Mouse (Mus musculus) embryonic facial prominence, embryonic 13.5 days (tissue): ENCODE measurements around the gene Clic1. TPM values are rescaled to one million over a fixed set of nuclear protein-coding genes. Genes with fewer than 3 reads are reported as not detected.

Source experiments
- ATAC-seq: fragments of 200-750 bp; cut with Nextera tagmentation; 2 replicates; pipeline ENCODE4 v1.8.0; 2017; ENCODE audit warnings: low read depth; ENCODE audit not compliant: insufficient number of reproducible peaks, insufficient read depth, low FRiP score, low TSS enrichment
- H3K27ac ChIP-seq: fragments of 300-500 bp; sonication (generic); 2 replicates; pipeline ENCODE4 v1.5.1; 2015; ENCODE audit warnings: moderate library complexity, mild to moderate bottlenecking, inconsistent platforms
- H3K27me3 ChIP-seq: fragments of 300-500 bp; sonication (generic); 2 replicates; pipeline ENCODE4 v1.6.1; 2015; ENCODE audit warnings: mild to moderate bottlenecking, inconsistent platforms
- H3K36me3 ChIP-seq: fragments of 300-500 bp; sonication (generic); 2 replicates; pipeline ENCODE4 v1.6.1; 2015; ENCODE audit warnings: mild to moderate bottlenecking, inconsistent platforms
- H3K4me1 ChIP-seq: fragments of 300-500 bp; sonication (generic); 2 replicates; pipeline ENCODE4 v1.6.1; 2015; ENCODE audit warnings: inconsistent platforms
- H3K4me2 ChIP-seq: fragments of 300-500 bp; sonication (generic); 2 replicates; pipeline ENCODE4 v1.6.1; 2015; ENCODE audit warnings: moderate library complexity, mild to moderate bottlenecking, inconsistent platforms
- H3K4me3 ChIP-seq: fragments of 300-500 bp; sonication (generic); 2 replicates; pipeline ENCODE4 v1.5.1; 2015; ENCODE audit warnings: mild to moderate bottlenecking, inconsistent platforms
- H3K9ac ChIP-seq: fragments of 300-500 bp; sonication (generic); 2 replicates; pipeline ENCODE4 v1.6.1; 2015; ENCODE audit warnings: mild to moderate bottlenecking, inconsistent platforms
- H3K9me3 ChIP-seq: fragments of 300-500 bp; sonication (generic); 2 replicates; pipeline ENCODE4 v1.6.1; 2016; ENCODE audit warnings: inconsistent platforms
- WGBS: fragments of 180-500 bp; shearing (Covaris S2); methylation state at CpG from one replicate; pipeline ENCODE4 v1.1.7; 2015; ENCODE audit warnings: mixed read lengths; 5-methylcytosine and 5-hydroxymethylcytosine counted together
- polyA plus RNA-seq: library from polyadenylated mRNA; unstranded; fragments of >200 nt; fragmentation: Nextera tagmentation; extraction: Ambion mirVana; gene quantifications from 2 replicates; pipeline ENCODE4 v1.2.1, GENCODE M21; 2015

Clic1 gene
- polyA plus RNA-seq, 1 experiment from 2014 or later, result 243 TPM

DNA sequence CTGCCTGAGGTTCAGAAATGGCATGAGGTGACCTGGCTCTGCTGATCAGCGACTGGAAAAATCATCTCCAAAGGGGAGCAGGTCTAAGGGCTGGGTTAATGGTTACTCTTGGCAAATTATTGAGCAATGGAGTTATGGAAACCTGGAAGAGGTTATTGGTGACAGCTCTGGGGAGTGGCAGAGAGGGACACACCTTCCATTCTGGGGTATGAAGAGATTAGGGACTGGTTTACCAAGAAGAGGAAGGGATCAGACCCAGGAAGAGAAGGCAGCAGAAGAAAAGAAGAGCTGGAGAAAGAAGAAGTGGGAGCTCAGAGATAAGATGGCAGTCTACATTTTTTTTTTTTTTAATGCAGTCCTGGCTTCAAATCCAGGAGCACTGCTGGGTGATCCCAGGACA is 2.1 kb upstream of the Clic1 start:
- peak overlapping the region; percentile 99 for H3K27ac ChIP-seq
- H3K4me1 ChIP-seq, result peaks cover 56% of the 10 kb centered on the region
- no peak overlapping the region for H3K4me3 ChIP-seq
- no peak for ATAC-seq
- H3K27me3 ChIP-seq, result no peaks in the 10 kb centered on the region
- H3K9me3 ChIP-seq, result no peaks in the 10 kb centered on the region
- H3K36me3 ChIP-seq, result peaks cover 5% of the 10 kb centered on the region
- no peak overlapping the region for H3K4me2 ChIP-seq
- WGBS, result 62% methylated on average over 1 of the region's 1 CpGs
- no peak overlapping the region for H3K9ac ChIP-seq

DNA sequence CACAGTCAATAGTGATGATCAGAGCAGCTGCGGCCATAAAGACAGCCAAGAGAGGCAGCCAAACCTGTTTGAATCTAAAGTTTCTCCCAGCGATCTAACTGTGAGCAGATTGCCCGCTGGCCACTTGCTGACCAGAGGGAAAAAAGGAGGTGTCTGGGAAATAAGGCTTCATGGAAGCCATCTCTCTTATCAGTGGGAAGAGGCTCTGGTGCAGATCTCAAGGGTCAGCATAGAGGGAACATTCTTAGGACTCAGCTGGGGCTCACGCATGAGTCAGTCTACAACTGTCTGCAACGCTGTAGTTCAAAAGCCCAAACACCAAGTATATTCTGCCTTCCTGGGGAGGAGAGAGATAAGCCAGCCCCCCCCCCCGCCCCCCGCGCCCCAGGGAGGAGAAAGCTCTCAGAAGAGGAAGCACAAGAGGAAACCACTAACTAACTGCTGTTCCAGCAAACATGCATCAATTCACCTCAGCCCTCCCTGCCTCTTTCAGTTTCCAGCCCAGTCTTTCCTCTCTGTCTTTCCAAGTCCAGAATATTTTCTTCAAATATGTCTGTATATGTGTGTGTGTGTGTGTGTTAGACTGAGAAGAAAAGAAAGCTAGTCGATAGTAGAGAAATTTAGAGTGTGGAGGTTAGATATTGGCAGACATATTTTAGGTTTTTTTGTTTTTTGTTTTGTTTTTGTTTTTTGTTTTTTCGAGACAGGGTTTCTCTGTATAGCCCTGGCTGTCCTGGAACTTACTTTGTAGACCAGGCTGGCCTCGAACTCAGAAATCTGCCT is 1.4 kb upstream of the Clic1 start:
- Histone ChIP-seq H3K27ac (peak overlapping the region; percentile 99), H3K9me3 (no peaks in the 10 kb centered on the region), H3K4me3 (no peak overlapping the region; the same call in 1 of the 2 replicates), H3K9ac (no peak overlapping the region), H3K36me3 (peaks cover 12% of the 10 kb centered on the region), H3K27me3 (no peaks in the 10 kb centered on the region), H3K4me2 (peak overlapping the region; percentile 22), H3K4me1 (peaks cover 59% of the 10 kb centered on the region)
- WGBS, result 40% methylated on average over 11 of the region's 11 CpGs
- no peak for ATAC-seq

DNA sequence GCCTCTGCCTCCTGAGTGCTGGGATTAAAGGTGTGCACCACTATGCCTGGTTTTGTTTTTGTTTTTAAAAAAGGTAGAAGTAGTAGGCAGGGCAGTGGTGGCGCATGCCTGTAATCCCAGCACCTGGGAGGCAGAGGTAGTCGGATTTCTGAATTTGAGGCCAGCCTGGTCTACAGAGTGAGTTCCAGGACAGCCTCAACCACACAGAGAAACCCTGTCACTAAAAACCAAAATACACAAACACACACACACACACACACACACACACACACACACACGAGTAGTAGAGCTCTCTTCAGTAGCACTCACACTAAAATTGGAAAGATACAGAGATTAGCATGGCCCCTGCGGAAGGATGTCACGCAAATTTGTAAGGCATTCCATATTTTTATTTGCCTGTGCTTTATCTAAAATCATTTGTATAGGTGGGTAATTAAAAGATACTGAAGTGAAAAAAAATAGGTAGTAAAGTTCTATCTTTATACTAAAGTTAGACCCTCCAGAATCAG is 780 bp upstream of the Clic1 start:
- Histone ChIP-seq H3K4me3 (no peak overlapping the region), H3K27ac (peak overlapping the region; percentile 99), H3K36me3 (peaks cover 18% of the 10 kb centered on the region), H3K27me3 (no peaks in the 10 kb centered on the region), H3K4me2 (peak overlapping the region; percentile 92), H3K9me3 (no peaks in the 10 kb centered on the region), H3K4me1 (peaks cover 59% of the 10 kb centered on the region), H3K9ac (peak overlapping the region; percentile 89; the same call in 1 of the 2 replicates)
- ATAC-seq, result no peak
- WGBS, result 70% methylated on average over 5 of the region's 5 CpGs

DNA sequence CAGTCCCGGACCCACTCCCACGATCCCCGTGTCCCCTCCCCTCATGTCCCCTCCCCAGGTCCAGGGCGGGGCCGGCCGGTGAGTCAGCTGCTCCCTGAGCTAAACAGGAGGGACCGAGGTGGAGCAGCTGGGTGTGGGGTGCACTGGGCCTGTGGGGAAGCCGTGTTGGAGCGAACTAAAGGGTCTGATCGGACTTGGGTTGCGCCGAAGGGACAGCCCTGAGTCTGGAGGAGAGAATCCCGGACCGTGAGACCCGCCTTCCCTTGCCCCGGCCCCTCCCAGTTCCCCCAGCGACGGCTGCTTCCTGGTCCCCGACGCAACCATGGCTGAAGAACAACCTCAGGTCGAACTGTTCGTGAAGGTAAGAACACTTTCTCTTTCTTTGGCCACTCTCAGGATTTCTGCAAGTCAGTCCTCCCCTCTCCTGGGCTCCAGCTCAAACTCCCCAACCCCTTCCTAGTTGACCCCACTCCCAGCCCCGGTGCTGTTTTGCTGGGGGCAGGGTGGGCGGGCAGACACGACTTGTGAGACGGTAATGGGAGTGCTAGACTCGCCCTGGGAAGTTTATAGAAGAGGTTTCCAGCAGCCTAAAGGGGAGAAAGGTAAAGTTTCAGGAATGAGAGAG is 472 bp downstream of the Clic1 start:
- Histone ChIP-seq H3K9ac (peak overlapping the region; percentile 89), H3K4me2 (peak overlapping the region; percentile 92), H3K4me3 (peak overlapping the region; percentile 67), H3K36me3 (peaks cover 29% of the 10 kb centered on the region), H3K27ac (peak overlapping the region; percentile 99), H3K4me1 (peaks cover 57% of the 10 kb centered on the region), H3K27me3 (no peaks in the 10 kb centered on the region), H3K9me3 (no peaks in the 10 kb centered on the region)
- ATAC-seq, result no peak
- 0% methylated on average over 27 of the region's 27 CpGs for WGBS

DNA sequence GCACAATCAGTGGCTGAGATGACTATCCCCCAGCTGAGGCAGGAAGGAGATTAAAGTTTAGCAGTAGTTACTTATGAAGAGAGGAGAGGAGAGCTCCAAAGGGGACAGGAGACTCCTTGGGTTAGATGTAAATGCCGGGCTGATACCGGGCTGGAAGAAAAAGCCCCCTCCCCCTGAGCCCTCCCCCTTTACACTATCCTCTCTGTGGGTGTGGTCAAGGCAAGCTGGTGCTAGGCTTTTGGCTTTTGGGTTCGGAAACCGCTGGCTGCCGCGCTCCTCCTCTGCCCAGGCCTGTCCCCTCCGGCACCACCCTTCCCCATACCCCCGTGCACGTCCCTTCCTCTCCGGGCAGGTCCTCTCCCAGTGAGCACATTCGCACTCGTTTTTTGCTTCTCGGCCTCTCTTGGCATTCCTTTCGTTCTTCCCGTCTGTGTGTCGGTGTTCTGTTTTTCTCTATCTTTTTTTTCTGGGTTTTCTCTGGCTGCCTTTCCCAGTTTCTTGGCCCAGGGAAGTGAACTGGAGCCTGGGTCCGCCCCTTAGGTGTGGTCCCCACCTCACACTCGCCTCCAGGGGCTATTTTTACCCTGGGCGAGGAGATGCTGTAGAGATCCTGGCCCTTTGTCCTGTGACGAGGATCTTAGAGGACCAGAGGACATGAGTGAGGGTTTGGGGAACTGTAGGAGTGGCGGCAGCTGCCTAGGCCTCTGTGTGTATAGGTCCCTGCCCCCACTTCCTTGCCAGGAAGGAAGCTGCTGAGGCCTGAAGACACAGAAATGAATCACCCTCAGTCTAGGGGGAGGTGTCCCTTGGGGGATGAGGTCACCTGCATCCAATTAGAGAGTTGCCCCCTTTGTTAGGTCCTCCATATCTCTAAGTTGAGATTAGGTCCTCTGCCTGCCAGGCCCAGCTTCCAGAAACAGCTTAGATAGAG is 1.7 kb downstream of the Clic1 start:
- H3K4me2 ChIP-seq, result peak overlapping the region; percentile 92
- peaks cover 41% of the 10 kb centered on the region for H3K36me3 ChIP-seq
- H3K9me3 ChIP-seq, result no peaks in the 10 kb centered on the region
- H3K4me3 ChIP-seq, result peak overlapping the region; percentile 67
- peak overlapping the region; percentile 99 for H3K27ac ChIP-seq
- ATAC-seq, result 0 out of 2 replicates have a peak, but pooled peaks have one; percentile 9
- WGBS, result 2% methylated on average over 21 of the region's 21 CpGs
- peaks cover 47% of the 10 kb centered on the region for H3K4me1 ChIP-seq
- peak overlapping the region; percentile 89 for H3K9ac ChIP-seq
- H3K27me3 ChIP-seq, result no peaks in the 10 kb centered on the region

DNA sequence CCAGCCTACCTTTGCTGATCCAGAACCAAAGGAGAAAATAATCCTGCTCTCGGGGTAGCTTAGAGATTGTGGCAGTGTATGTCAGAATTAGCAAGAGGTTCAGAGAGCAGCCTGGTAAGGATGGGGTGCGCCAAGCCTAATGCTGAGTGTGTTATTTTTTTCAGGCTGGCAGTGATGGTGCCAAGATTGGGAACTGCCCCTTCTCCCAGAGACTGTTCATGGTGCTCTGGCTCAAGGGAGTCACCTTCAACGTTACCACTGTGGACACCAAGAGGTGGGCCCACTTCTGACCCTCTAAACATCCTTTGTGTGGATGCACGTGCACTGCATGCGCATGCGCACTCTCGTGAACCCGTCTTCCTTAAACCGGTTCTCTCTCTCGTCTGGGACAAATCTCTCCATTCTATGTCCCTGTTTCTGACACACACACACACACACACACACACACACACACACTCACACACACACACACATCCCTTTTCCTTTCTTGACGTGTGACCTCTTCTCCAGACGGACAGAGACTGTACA is 2.6 kb downstream of the Clic1 start:
- peaks cover 48% of the 10 kb centered on the region for H3K36me3 ChIP-seq
- H3K27me3 ChIP-seq, result no peaks in the 10 kb centered on the region
- peak overlapping the region; percentile 89 for H3K9ac ChIP-seq
- peak overlapping the region; percentile 92 for H3K4me2 ChIP-seq
- no peak for ATAC-seq
- peak overlapping the region; percentile 99 for H3K27ac ChIP-seq
- H3K9me3 ChIP-seq, result no peaks in the 10 kb centered on the region
- H3K4me3 ChIP-seq, result peak overlapping the region; percentile 67
- WGBS, result 78% methylated on average over 12 of the region's 12 CpGs
- peaks cover 41% of the 10 kb centered on the region for H3K4me1 ChIP-seq

DNA sequence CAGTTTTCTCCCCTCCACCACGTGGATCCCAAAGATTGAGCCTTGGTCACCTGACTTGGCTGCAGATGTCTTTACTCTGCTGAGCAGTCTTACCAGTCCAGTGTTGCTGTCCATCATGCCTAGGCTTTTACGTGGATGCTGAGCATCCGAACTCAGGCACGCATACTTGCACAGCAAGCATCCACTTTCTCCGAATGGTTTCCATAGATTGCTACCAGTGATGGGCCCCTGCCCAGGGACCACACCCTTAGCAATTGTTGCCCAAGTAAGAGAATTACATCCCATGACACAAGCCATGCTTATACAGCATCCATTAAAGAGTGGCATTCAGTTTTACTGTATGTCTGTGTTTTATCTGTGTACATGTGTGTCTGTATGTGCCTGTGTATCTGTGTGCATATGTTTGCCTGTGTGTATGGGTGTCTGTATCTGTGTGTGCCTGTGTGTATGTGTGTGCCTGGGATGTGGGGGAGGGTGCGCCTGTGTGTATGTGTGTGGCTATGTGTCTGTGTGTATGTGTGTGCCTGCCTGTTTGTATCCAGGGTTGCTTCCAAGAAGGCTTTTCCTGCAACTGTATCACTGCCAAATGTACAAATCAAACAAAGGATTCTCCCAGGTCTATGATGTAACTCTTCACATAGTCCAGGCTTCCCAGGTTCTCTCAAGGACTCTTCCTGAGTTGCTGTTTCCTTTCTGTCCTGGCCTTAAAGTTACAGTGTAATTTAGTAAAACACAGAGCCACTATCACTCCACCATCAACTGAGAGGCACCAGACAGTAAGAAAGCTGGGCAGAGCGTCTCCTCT is 6.1 kb downstream of the Clic1 start:
- no peak for ATAC-seq
- 92% methylated on average over 7 of the region's 7 CpGs for WGBS

DNA sequence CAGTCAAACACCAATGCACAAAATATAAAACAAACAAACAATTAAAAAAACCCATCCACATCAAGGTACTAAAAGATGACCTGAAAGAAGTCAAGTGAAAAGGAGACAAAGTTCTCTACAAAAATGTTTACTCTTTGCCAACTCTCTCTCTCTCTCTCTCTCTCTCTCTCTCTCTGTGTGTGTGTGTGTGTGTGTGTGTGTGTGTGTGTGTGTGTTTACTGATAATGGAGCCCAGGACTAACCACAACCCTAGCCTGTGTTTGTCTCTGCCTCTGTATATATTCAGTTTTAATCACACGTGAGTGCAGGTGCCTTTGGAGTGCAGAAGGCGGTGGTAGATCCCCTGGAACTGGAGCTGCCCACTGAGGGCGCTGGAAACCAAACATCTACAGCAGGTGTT is 7.3 kb downstream of the Clic1 start:
- Histone ChIP-seq H3K4me1 (peaks cover 29% of the 10 kb centered on the region), H3K4me3 (no peak overlapping the region), H3K9ac (no peak overlapping the region), H3K9me3 (no peaks in the 10 kb centered on the region), H3K4me2 (no peak overlapping the region), H3K36me3 (peaks cover 79% of the 10 kb centered on the region), H3K27ac (no peak overlapping the region), H3K27me3 (no peaks in the 10 kb centered on the region)
- ATAC-seq, result no peak
- 81% methylated on average over 3 of the region's 3 CpGs for WGBS

More for the DNA sequence above, 6.1 kb downstream of the Clic1 start:
- Histone ChIP-seq H3K27ac (no peak overlapping the region), H3K4me2 (no peak overlapping the region), H3K4me3 (no peak overlapping the region), H3K4me1 (peaks cover 30% of the 10 kb centered on the region), H3K27me3 (no peaks in the 10 kb centered on the region), H3K36me3 (peaks cover 68% of the 10 kb centered on the region), H3K9me3 (no peaks in the 10 kb centered on the region), H3K9ac (no peak overlapping the region)

DNA sequence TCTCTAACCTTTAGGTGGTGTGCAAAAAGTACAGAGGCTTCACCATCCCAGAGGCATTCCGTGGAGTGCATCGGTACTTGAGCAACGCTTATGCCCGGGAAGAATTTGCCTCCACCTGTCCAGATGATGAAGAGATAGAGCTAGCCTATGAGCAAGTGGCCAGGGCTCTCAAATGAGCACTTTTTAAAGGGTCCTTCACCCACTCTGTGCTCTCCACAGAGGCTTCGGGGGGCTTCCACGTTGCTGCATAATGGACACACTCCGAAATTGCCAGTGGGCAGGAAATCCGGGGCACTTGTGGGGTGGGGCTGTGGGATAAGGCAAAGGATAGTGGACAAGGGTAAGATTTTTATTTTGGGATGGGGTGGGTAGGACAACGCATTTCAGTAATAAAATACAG is 8.6 kb downstream of the Clic1 start:
- Histone ChIP-seq H3K9ac (peak overlapping the region; percentile 83; the same call in 1 of the 2 replicates), H3K36me3 (peaks cover 80% of the 10 kb centered on the region)
- no peak for ATAC-seq

More for the DNA sequence above, 8.6 kb downstream of the Clic1 start:
- no peaks in the 10 kb centered on the region for H3K9me3 ChIP-seq
- peak overlapping the region; percentile 76; the same call in 1 of the 2 replicates for H3K4me3 ChIP-seq
- H3K27ac ChIP-seq, result peak overlapping the region; percentile 92
- H3K4me1 ChIP-seq, result peaks cover 20% of the 10 kb centered on the region
- H3K4me2 ChIP-seq, result peak overlapping the region; percentile 96
- 59% methylated on average over 9 of the region's 9 CpGs for WGBS
- peaks cover under 1% of the 10 kb centered on the region; the same call in 1 of the 2 replicates for H3K27me3 ChIP-seq
